Mouse (Mus musculus) gastrocnemius, postnatal 14 days (tissue): Measurements from ENCODE around the gene Vmn2r84. TPM values are rescaled to one million over a fixed set of nuclear protein-coding genes. Genes with fewer than 3 reads are reported as not detected.
"Not testable (repeated sequence)": the region's sequence is repeated elsewhere in the genome, so short reads cannot be mapped to it uniquely, and the experiment has no call there.

Experiments
- DNase-seq: peaks from one replicate; pipeline ENCODE4 v3.0.0; 2021; ENCODE audit warnings: mixed read lengths
- intact Hi-C: fragments of 180-260 bp; cut with DNase I; formaldehyde crosslinking; loops from one replicate; pipeline ENCODE4 v1.15.1; 2025; ENCODE audit warnings: low total_unique reads
- long read RNA-seq, 2 experiments: library from polyadenylated mRNA; stranded (forward); transcript quantifications; one replicate each; pipeline ENCODE4 v2.0.0; 2021
- total RNA-seq, 2 experiments: library from RNA; stranded (reverse); gene quantifications; 2 replicates each; pipeline ENCODE4 v1.2.3; 2021

Vmn2r84 gene
- not detected for total RNA-seq
- long read RNA-seq, experiment 1, result 0 reads
- long read RNA-seq, experiment 2, result 0 reads

GRCm38 (mm10) chr10:130394232-130394631 lies at the start of gene Vmn2r84:
TSS of gene Vmn2r84 (minus strand) at chr10:130394332.
- intact Hi-C loops, result no loop called here

GRCm38 (mm10) chr10:130434185-130434898 lies 40.2 kb upstream of the Vmn2r84 start:
- intact Hi-C loops, DNase-seq: not testable (repeated sequence)

More at GRCm38 (mm10) chr10:130394232-130394631, at the start of gene Vmn2r84:
- no peak for DNase-seq

- DNase-seq, intact Hi-C loops: not testable (repeated sequence)
Measured at GRCm38 (mm10) chr10:130429603-130430002, 35.5 kb upstream of the Vmn2r84 start, which contains the start of gene Vmn2r85. TSS of gene Vmn2r85 (minus strand) at chr10:130429703.

GRCm38 (mm10) chr10:130422368-130422767 lies 28.2 kb upstream of the Vmn2r84 start:
- intact Hi-C loops, DNase-seq: not testable (repeated sequence)

- DNase-seq, result no peak
- intact Hi-C loops, result no loop called here
Measured at GRCm38 (mm10) chr10:130420401-130420800, 26.3 kb upstream of the Vmn2r84 start.

GRCm38 (mm10) chr10:130419954-130420353 lies 25.8 kb upstream of the Vmn2r84 start:
- intact Hi-C loops, DNase-seq: not testable (repeated sequence)

- DNase-seq, intact Hi-C loops: not testable (repeated sequence)
Measured at GRCm38 (mm10) chr10:130416352-130416751, 22.2 kb upstream of the Vmn2r84 start.

GRCm38 (mm10) chr10:130412167-130412698 lies 18.1 kb upstream of the Vmn2r84 start:
- intact Hi-C loops, DNase-seq: not testable (repeated sequence)

GRCm38 (mm10) chr10:130375145-130375544 lies 19.0 kb downstream of the Vmn2r84 start:
- DNase-seq, result no peak
- intact Hi-C loops, result no loop called here

GRCm38 (mm10) chr10:130372491-130373173 lies 21.5 kb downstream of the Vmn2r84 start:
- intact Hi-C loops, result no loop called here
- no peak for DNase-seq

- DNase-seq, result no peak
- intact Hi-C loops, result no loop called here
Measured at GRCm38 (mm10) chr10:130371644-130372043, 22.5 kb downstream of the Vmn2r84 start.

GRCm38 (mm10) chr10:130370005-130370682 lies 24.0 kb downstream of the Vmn2r84 start:
- intact Hi-C loops, result no loop called here
- DNase-seq, result no peak

GRCm38 (mm10) chr10:130368384-130368783 lies 25.7 kb downstream of the Vmn2r84 start:
- intact Hi-C loops, result no loop called here
- no peak for DNase-seq

GRCm38 (mm10) chr10:130364766-130365165 lies 29.4 kb downstream of the Vmn2r84 start:
- DNase-seq, result no peak
- intact Hi-C loops, result no loop called here

GRCm38 (mm10) chr10:130363438-130364164 lies 30.5 kb downstream of the Vmn2r84 start:
- DNase-seq, result no peak
- intact Hi-C loops, result no loop called here

GRCm38 (mm10) chr10:130344056-130344455 lies 50.1 kb downstream of the Vmn2r84 start:
- intact Hi-C loops, result no loop called here
- DNase-seq, result no peak

GRCm38 (mm10) chr10:130340050-130340449 lies 54.1 kb downstream of the Vmn2r84 start:
- intact Hi-C loops, DNase-seq: not testable (repeated sequence)

- no peak for DNase-seq
Measured at GRCm38 (mm10) chr10:130337581-130337980, 56.6 kb downstream of the Vmn2r84 start.

GRCm38 (mm10) chr10:130336385-130336784 lies 57.7 kb downstream of the Vmn2r84 start:
- no peak for DNase-seq
- intact Hi-C loops, result no loop called here

More at GRCm38 (mm10) chr10:130337581-130337980, 56.6 kb downstream of the Vmn2r84 start:
- intact Hi-C loops, result no loop called here
